Mouse (Mus musculus): ENCODE data around the gene Lrrc9. TPM values are rescaled to one million over a fixed set of nuclear protein-coding genes. Genes with fewer than 3 reads are reported as not detected.

The Lrrc9 gene
- polyA plus RNA-seq, 1 experiment from 2014 or later: 0.20 TPM

GRCm38 (mm10) chr12:72515446-72515845 is 73.8 kb downstream of the Lrrc9 start:
- no peaks in the 10 kb centered on the region for H3K9me3 ChIP-seq (ENCODE audit: low read length)
- no peak for ATAC-seq (ENCODE audit: low FRiP score, low TSS enrichment)
- WGBS: 67% methylated on average over 3 of the region's 3 CpGs
- H3K27ac ChIP-seq (ENCODE audit: low read length): no peak overlapping the region
- H3K4me1 ChIP-seq (ENCODE audit: insufficient read depth, low read length): no peaks in the 10 kb centered on the region
- H3K4me3 ChIP-seq (ENCODE audit: low read length): no peak overlapping the region
- no peaks in the 10 kb centered on the region for H3K36me3 ChIP-seq (ENCODE audit: insufficient read depth, low read length)
- no peaks in the 10 kb centered on the region for H3K27me3 ChIP-seq (ENCODE audit: insufficient read depth, low read length)
- H3K4me2 ChIP-seq (replicated peaks; ENCODE audit: low read depth, low read length): no peak overlapping the region
- no peak overlapping the region for H3K9ac ChIP-seq (replicated peaks; ENCODE audit: low read length)

GRCm38 (mm10) chr12:72518114-72518728 is 76.6 kb downstream of the Lrrc9 start:
- WGBS: 82% methylated on average over 12 of the region's 12 CpGs
- no peak overlapping the region for H3K9ac ChIP-seq (replicated peaks; ENCODE audit: low read length)
- H3K36me3 ChIP-seq (ENCODE audit: insufficient read depth, low read length): no peaks in the 10 kb centered on the region
- no peak for ATAC-seq (ENCODE audit: low FRiP score, low TSS enrichment)
- H3K27ac ChIP-seq (ENCODE audit: low read length): no peak overlapping the region
- H3K9me3 ChIP-seq (ENCODE audit: low read length): no peaks in the 10 kb centered on the region
- no peaks in the 10 kb centered on the region for H3K27me3 ChIP-seq (ENCODE audit: insufficient read depth, low read length)
- H3K4me2 ChIP-seq (replicated peaks; ENCODE audit: low read depth, low read length): no peak overlapping the region
- H3K4me3 ChIP-seq (ENCODE audit: low read length): no peak overlapping the region
- no peaks in the 10 kb centered on the region for H3K4me1 ChIP-seq (ENCODE audit: insufficient read depth, low read length)

- H3K36me3 ChIP-seq (ENCODE audit: insufficient read depth, low read length): no peaks in the 10 kb centered on the region
- no peaks in the 10 kb centered on the region for H3K9me3 ChIP-seq (ENCODE audit: low read length)
- WGBS: 51% methylated on average over 9 of the region's 9 CpGs
- no peak overlapping the region for H3K9ac ChIP-seq (replicated peaks; ENCODE audit: low read length)
- H3K27ac ChIP-seq (ENCODE audit: low read length): no peak overlapping the region
- no peak overlapping the region for H3K4me3 ChIP-seq (ENCODE audit: low read length)
- H3K4me1 ChIP-seq (ENCODE audit: insufficient read depth, low read length): no peaks in the 10 kb centered on the region
- no peak for ATAC-seq (ENCODE audit: low FRiP score, low TSS enrichment)
- no peaks in the 10 kb centered on the region for H3K27me3 ChIP-seq (ENCODE audit: insufficient read depth, low read length)
- H3K4me2 ChIP-seq (replicated peaks; ENCODE audit: low read depth, low read length): no peak overlapping the region
Measured at GRCm38 (mm10) chr12:72519352-72519751, 77.7 kb downstream of the Lrrc9 start.

- WGBS: 51% methylated on average over 5 of the region's 5 CpGs
- ATAC-seq (ENCODE audit: low FRiP score, low TSS enrichment): no peak
- H3K4me3 ChIP-seq (ENCODE audit: low read length): no peak overlapping the region
- H3K27ac ChIP-seq (ENCODE audit: low read length): no peak overlapping the region
- H3K9me3 ChIP-seq (ENCODE audit: low read length): no peaks in the 10 kb centered on the region
- H3K4me1 ChIP-seq (ENCODE audit: insufficient read depth, low read length): no peaks in the 10 kb centered on the region
- no peaks in the 10 kb centered on the region for H3K27me3 ChIP-seq (ENCODE audit: insufficient read depth, low read length)
- H3K4me2 ChIP-seq (replicated peaks; ENCODE audit: low read depth, low read length): no peak overlapping the region
- H3K9ac ChIP-seq (replicated peaks; ENCODE audit: low read length): no peak overlapping the region
- H3K36me3 ChIP-seq (ENCODE audit: insufficient read depth, low read length): no peaks in the 10 kb centered on the region
Measured at GRCm38 (mm10) chr12:72519855-72520254, 78.2 kb downstream of the Lrrc9 start.

- H3K27me3 ChIP-seq (ENCODE audit: insufficient read depth, low read length): no peaks in the 10 kb centered on the region
Measured at GRCm38 (mm10) chr12:72520645-72521044, 79.0 kb downstream of the Lrrc9 start.

GRCm38 (mm10) chr12:72525588-72525987 is 83.9 kb downstream of the Lrrc9 start:
- ATAC-seq (ENCODE audit: low FRiP score, low TSS enrichment): no peak
- Histone ChIP-seq H3K36me3 (ENCODE audit: insufficient read depth, low read length) (no peaks in the 10 kb centered on the region), H3K4me3 (ENCODE audit: low read length) (no peak overlapping the region), H3K9me3 (ENCODE audit: low read length) (no peaks in the 10 kb centered on the region; the same call in 1 of the 2 replicates), H3K9ac (replicated peaks; ENCODE audit: low read length) (no peak overlapping the region), H3K27ac (ENCODE audit: low read length) (no peak overlapping the region), H3K27me3 (ENCODE audit: insufficient read depth, low read length) (no peaks in the 10 kb centered on the region), H3K4me2 (replicated peaks; ENCODE audit: low read depth, low read length) (no peak overlapping the region), H3K4me1 (ENCODE audit: insufficient read depth, low read length) (no peaks in the 10 kb centered on the region)
- WGBS: 82% methylated on average over 4 of the region's 4 CpGs

More at GRCm38 (mm10) chr12:72520645-72521044, 79.0 kb downstream of the Lrrc9 start:
- H3K36me3 ChIP-seq (ENCODE audit: insufficient read depth, low read length): no peaks in the 10 kb centered on the region
- ATAC-seq (ENCODE audit: low FRiP score, low TSS enrichment): no peak
- no peaks in the 10 kb centered on the region for H3K4me1 ChIP-seq (ENCODE audit: insufficient read depth, low read length)
- H3K27ac ChIP-seq (ENCODE audit: low read length): no peak overlapping the region
- no peak overlapping the region for H3K4me2 ChIP-seq (replicated peaks; ENCODE audit: low read depth, low read length)
- 3% methylated on average over 2 of the region's 2 CpGs for WGBS
- H3K4me3 ChIP-seq (ENCODE audit: low read length): no peak overlapping the region
- no peak overlapping the region for H3K9ac ChIP-seq (replicated peaks; ENCODE audit: low read length)
- no peaks in the 10 kb centered on the region for H3K9me3 ChIP-seq (ENCODE audit: low read length)

GRCm38 (mm10) chr12:72532303-72532702 is 90.6 kb downstream of the Lrrc9 start:
- WGBS: 70% methylated on average over 7 of the region's 7 CpGs
- ATAC-seq (ENCODE audit: low FRiP score, low TSS enrichment): no peak
- Histone ChIP-seq H3K4me2 (replicated peaks; ENCODE audit: low read depth, low read length) (no peak overlapping the region), H3K9ac (replicated peaks; ENCODE audit: low read length) (no peak overlapping the region), H3K27ac (ENCODE audit: low read length) (no peak overlapping the region), H3K36me3 (ENCODE audit: insufficient read depth, low read length) (no peaks in the 10 kb centered on the region), H3K4me3 (ENCODE audit: low read length) (no peak overlapping the region), H3K9me3 (ENCODE audit: low read length) (no peaks in the 10 kb centered on the region; the same call in 1 of the 2 replicates), H3K4me1 (ENCODE audit: insufficient read depth, low read length) (peaks cover 3% of the 10 kb centered on the region; the same call in 1 of the 2 replicates), H3K27me3 (ENCODE audit: insufficient read depth, low read length) (no peaks in the 10 kb centered on the region)

GRCm38 (mm10) chr12:72533986-72534385 is 92.3 kb downstream of the Lrrc9 start:
- no peak overlapping the region for H3K9ac ChIP-seq (replicated peaks; ENCODE audit: low read length)
- H3K4me2 ChIP-seq (replicated peaks; ENCODE audit: low read depth, low read length): no peak overlapping the region
- H3K36me3 ChIP-seq (ENCODE audit: insufficient read depth, low read length): no peaks in the 10 kb centered on the region
- H3K27ac ChIP-seq (ENCODE audit: low read length): no peak overlapping the region
- ATAC-seq (ENCODE audit: low FRiP score, low TSS enrichment): no peak
- H3K9me3 ChIP-seq (ENCODE audit: low read length): no peaks in the 10 kb centered on the region; the same call in 1 of the 2 replicates
- H3K27me3 ChIP-seq (ENCODE audit: insufficient read depth, low read length): no peaks in the 10 kb centered on the region
- 88% methylated on average over 6 of the region's 6 CpGs for WGBS
- no peak overlapping the region for H3K4me3 ChIP-seq (ENCODE audit: low read length)
- peaks cover 3% of the 10 kb centered on the region; the same call in 1 of the 2 replicates for H3K4me1 ChIP-seq (ENCODE audit: insufficient read depth, low read length)

- Histone ChIP-seq H3K27ac (ENCODE audit: low read length) (peak overlapping the region; percentile 43; the same call in 1 of the 2 replicates), H3K9me3 (ENCODE audit: low read length) (no peaks in the 10 kb centered on the region), H3K4me2 (replicated peaks; ENCODE audit: low read depth, low read length) (peak overlapping the region; percentile 64), H3K4me3 (ENCODE audit: low read length) (peak overlapping the region; percentile 68), H3K4me1 (ENCODE audit: insufficient read depth, low read length) (peaks cover 3% of the 10 kb centered on the region; the same call in 1 of the 2 replicates), H3K36me3 (ENCODE audit: insufficient read depth, low read length) (no peaks in the 10 kb centered on the region), H3K27me3 (ENCODE audit: insufficient read depth, low read length) (no peaks in the 10 kb centered on the region), H3K9ac (replicated peaks; ENCODE audit: low read length) (peak overlapping the region; percentile 54; the same call in 1 of the 2 replicates)
- ATAC-seq (ENCODE audit: low FRiP score, low TSS enrichment): no peak
- WGBS: 41% methylated on average over 3 of the region's 3 CpGs
Measured at GRCm38 (mm10) chr12:72535599-72535998, 93.9 kb downstream of the Lrrc9 start.

- 0% methylated on average over 45 of the region's 45 CpGs for WGBS
- H3K9ac ChIP-seq (replicated peaks; ENCODE audit: low read length): peak within 1 kb of the TSS; percentile 75
Measured at GRCm38 (mm10) chr12:72536021-72536597, 94.4 kb downstream of the Lrrc9 start, which contains the start of gene Pcnx4. Pcnx4 (plus strand) TSS chr12:72536383.

More at GRCm38 (mm10) chr12:72536021-72536597, 94.4 kb downstream of the Lrrc9 start, which contains the start of gene Pcnx4:
- Histone ChIP-seq H3K4me2 (replicated peaks; ENCODE audit: low read depth, low read length) (peak within 1 kb of the TSS; percentile 64), H3K9me3 (ENCODE audit: low read length) (no peaks in the 10 kb centered on the region), H3K36me3 (ENCODE audit: insufficient read depth, low read length) (no peaks in the 10 kb centered on the region), H3K27me3 (ENCODE audit: insufficient read depth, low read length) (no peaks in the 10 kb centered on the region), H3K4me3 (ENCODE audit: low read length) (peak within 1 kb of the TSS; percentile 68), H3K27ac (ENCODE audit: low read length) (peak within 1 kb of the TSS; percentile 43; the same call in 1 of the 2 replicates), H3K4me1 (ENCODE audit: insufficient read depth, low read length) (peaks cover 3% of the 10 kb centered on the region; the same call in 1 of the 2 replicates)
- ATAC-seq (ENCODE audit: low FRiP score, low TSS enrichment): peak; percentile 100
